Mouse (Mus musculus) cerebellum, adult 18-20 months (tissue): ENCODE measurements around the gene Prep.

Experiments used
- DNase-seq, 2 experiments: peaks; one replicate each; pipeline ENCODE4 v3.0.0; 2021

Prep gene

GRCm38 (mm10) chr10:45193330-45194310 lies 126.6 kb downstream of the Prep start:
- no peak for DNase-seq

GRCm38 (mm10) chr10:45194531-45194930 lies 127.5 kb downstream of the Prep start:
- DNase-seq, result no peak

- DNase-seq, result no peak
These were observed 137.6 kb downstream of the Prep start for GRCm38 (mm10) chr10:45204582-45204981.

- no peak for DNase-seq
These were observed 143.2 kb downstream of the Prep start for GRCm38 (mm10) chr10:45210201-45210600.

- DNase-seq, result no peak
These were observed 149.7 kb downstream of the Prep start for GRCm38 (mm10) chr10:45216676-45217075.
